Mouse (Mus musculus): ENCODE results near the gene Btrc.

DNA sequence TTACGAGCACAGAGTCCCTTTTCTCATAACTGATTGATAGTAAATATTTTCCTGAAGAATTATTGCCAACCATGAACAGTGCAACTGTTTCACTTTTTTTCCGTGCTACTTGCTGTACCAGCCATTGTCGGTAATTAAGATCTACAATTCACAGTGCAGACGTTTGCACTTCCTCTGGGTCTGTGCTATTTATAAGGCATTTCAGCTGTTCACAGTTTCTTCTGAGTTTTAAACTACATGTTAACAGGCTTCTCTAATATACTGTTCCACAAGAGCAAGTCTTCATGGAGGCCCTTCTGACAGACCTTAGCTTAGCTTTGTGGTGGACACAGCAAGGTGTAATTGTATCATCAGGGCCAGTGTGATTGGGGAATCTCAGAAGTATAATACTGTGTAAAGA, 111.2 kb downstream of the Btrc start:
- no peak for TF ChIP-seq GATA1 (IDR thresholded peaks at IDR 0.05; ENCODE audit: low read depth, low read length)
- TF ChIP-seq POLR2A (IDR thresholded peaks at IDR 0.05; ENCODE audit: control insufficient read depth in 1 of 2, insufficient read depth in 1 of 2, low read depth in 1 of 2, low read length in 2 of 2, poor library complexity in 1 of 2) = no peak
- TF ChIP-seq RAD21 (IDR thresholded peaks at IDR 0.05; ENCODE audit: low read depth, low read length) = no peak
- 0 out of 4 replicates have a peak, but pooled peaks of 1 of the 2 experiments have one; percentile 6 for TF ChIP-seq USF2 (IDR thresholded peaks at IDR 0.05; ENCODE audit: borderline replicate concordance in 1 of 2, insufficient read depth in 1 of 2, low read depth in 1 of 2, low read length in 2 of 2)
- no peak for TF ChIP-seq RCOR1 (IDR thresholded peaks at IDR 0.05; ENCODE audit: low read depth, low read length)
- TF ChIP-seq E2F4 (IDR thresholded peaks at IDR 0.05; ENCODE audit: borderline replicate concordance, low read depth, low read length) = no peak
- TF ChIP-seq CTCF (IDR thresholded peaks at IDR 0.05 in 2 of 3, conservative IDR thresholded peaks at IDR 0.05 in 1 of 3; ENCODE audit: control insufficient read depth in 1 of 3, insufficient read depth in 1 of 3, low read depth in 2 of 3, low read length in 3 of 3, poor library complexity in 1 of 3, severe bottlenecking in 1 of 3) = no peak
- no peak for TF ChIP-seq BHLHE40 (IDR thresholded peaks at IDR 0.05; ENCODE audit: borderline replicate concordance, low read depth, low read length)
- no peak for TF ChIP-seq ZKSCAN1 (IDR thresholded peaks at IDR 0.05; ENCODE audit: low read depth, low read length)
- no peak for TF ChIP-seq EP300 (IDR thresholded peaks at IDR 0.05; ENCODE audit: low read depth in 1 of 2, low read length in 2 of 2)
